Mouse (Mus musculus) cerebellum, adult 8-10 months (tissue): ENCODE data around the gene Il11ra2.
"Not testable (repeated sequence)": the region's sequence is repeated elsewhere in the genome, so short reads cannot be mapped to it uniquely, and the experiment has no call there.

Experiments used
- DNase-seq: peaks from one replicate; pipeline ENCODE4 v3.0.0; 2022

Il11ra2 gene

DNA sequence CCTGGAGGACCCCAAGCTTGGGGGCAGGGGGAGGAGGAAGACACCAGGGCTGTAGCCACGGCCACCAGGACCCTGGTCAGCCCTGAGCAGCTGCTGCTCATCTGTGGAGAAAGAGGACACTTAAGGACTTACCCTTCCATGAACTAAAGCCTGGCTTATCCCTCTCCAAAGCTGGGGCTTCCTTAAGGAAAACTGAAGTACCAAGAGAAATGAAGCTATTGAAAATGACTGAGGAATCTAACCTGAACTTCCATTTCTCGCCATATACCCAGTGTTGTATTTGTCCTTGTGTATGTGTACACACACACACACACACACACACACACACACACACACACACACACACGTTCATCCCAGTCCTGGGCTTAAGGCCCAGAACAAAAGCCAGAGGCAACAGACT lies at the start of gene Il11ra2:
Gene Il11ra2, minus strand, starts transcription at position 101 of the 400 bp plus-strand sequence.
- not testable (repeated sequence) for DNase-seq

DNA sequence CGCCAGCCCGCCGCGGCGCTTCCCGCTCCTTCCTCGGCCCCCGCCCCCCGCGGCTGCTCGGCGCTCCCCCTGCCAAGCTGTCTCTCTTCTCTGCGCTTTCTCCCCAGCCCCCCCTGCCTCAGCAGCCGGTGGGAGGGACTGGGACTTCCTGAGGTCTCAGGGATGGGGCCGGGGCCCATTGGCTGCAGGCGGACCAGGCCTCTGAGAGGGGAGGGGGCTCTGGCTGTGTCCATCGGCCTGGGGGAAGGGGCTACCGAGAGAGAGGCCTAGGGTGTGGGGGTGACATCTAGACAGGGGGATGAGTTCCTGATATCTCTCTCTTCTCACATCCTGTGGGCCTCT lies 20.5 kb upstream of the Il11ra2 start:
- DNase-seq = not testable (repeated sequence)

DNA sequence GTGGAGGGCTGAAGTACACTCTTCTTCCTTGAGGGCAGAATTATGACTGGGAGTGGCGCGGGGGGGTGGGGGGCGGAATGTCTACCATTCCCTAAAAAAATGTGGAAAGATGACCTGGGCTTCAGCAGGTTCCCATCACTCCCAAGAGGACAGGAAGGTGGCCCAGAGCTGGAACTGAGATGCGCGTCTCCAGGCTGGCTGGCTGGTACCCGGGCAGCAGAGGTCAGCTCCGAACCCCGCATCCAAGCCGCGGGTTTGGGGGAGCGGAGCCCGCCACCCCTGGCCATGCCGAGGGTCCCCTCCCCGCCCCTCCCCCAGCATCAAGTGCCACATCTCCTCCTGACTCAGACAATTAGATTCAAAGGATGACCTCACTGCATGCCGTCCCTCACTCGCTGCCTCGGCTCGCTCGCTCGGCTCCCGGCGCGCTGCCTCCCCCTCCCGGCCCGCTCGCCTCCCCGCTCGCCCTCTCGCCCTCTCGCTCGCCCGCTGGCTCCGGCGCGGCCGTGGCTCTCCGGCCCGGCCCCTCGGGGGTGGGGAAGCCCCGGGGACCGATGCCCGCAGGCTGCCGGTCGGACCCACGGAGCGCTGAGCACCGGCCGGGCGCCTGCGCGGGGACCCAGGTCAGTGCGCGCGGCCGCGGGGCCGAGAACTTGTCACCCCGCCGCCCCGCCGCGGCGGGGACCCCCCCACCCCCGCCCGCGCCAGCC lies 19.9 kb upstream of the Il11ra2 start:
- not testable (repeated sequence) for DNase-seq

DNA sequence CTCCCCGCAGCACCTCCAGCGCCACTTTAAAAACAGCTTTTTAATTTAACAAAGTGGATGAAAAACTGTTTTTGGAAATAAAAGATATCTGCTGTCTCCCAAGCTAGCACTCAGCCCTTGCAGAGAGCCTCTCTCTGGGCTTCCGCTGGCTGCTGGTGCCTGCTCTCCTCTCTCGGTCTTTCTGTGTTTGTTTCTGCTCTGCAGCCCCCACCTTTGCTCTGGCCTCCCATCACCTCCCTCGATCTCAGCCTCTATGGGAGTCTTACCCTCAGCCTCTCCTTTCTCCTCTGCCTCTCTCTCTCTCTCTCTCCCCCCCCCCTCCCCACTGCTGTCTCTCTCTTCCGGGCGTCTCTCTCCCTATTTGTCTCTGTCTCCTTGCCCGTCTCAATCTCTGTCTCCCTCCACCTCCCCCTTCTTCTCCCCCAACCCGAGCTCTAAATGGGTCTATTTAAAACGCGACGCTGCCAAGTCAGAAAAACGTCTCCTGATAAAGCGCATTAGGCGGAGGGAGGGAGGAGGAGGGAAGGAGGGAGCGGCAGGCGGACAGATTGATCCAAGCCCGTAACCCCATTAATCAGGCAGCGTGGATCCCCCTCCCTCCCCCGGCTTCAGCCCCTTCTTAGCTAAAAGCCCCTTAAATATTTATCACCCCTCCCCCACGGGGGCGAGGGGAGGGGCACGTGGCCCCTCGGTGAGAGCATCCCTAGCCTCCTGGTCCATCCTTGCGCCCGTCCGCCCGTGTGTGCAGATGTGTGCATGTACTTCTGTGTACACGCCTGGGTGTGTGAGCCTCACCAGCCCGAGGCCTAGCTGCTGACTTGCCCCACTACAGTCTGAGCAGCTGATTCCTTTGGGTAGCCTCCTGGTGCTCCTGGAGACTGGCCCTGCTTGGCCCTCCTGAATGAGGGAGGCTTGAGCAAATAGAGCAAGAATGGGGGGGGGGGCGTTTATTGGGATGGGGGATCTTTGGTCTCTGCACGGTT lies 19.0 kb upstream of the Il11ra2 start:
- DNase-seq = not testable (repeated sequence)

DNA sequence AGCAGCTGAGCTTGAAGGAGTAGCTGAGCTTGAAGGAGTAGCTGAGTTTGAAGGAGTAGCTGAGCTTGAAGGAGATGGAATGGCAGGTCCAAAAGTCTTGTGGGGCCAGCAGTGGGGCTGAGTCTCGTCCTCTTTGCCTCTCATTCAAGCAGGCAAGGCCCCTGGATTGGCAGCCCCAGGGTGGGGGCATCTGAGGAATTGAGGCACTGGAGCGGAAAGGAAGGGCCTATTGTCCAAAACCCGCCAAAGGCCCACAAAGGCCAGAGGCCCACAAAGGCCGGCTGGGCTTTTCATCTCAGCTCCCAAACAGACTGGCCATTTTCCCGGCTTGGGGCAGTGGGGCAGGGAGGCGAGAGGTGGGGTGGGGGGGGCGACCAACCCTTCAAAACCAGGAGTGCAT lies 17.7 kb upstream of the Il11ra2 start:
- DNase-seq = not testable (repeated sequence)

DNA sequence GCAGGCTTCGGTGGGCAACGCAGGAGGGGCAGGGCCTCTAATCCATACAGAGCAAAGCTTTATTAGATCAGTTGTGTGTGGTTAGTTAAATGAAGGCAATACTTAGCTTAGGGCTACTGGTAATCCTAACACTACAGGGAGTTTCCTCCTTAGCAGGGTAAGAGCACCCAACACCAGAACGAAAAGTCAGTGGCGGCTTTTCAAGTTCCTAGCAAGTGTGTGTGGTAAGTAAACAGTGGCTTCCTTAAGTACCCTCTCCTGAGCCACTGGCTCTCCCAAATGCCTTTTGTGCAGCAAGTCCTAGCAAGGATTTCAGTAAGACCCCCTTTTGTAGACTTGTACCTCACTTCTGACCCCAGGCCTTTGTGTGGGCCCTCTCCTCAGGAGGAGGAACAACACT lies 13.7 kb upstream of the Il11ra2 start:
- not testable (repeated sequence) for DNase-seq

DNA sequence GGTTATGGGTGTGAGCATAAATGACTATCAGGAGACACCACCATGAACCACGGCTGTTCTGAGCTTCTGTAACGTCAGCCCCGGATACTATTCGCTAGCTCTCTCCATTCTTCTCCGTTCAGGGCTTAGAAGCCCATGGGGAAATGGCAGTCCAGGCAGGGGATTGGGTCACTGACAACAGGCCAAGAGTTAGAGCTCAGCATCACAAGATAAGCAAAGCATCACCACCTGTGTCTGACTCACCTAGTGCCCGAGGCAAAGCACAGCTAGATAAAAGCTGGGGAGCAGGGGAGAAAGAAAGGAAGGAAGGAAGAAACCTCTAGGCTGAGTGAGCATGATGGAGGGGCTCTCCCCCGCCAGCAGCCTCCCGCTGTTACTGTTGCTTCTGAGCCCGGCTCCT lies 6.7 kb downstream of the Il11ra2 start, which contains the start of gene Ccl27b:
Gene Ccl27b, plus strand, starts transcription at position 301 of the 400 bp plus-strand sequence.
- not testable (repeated sequence) for DNase-seq

DNA sequence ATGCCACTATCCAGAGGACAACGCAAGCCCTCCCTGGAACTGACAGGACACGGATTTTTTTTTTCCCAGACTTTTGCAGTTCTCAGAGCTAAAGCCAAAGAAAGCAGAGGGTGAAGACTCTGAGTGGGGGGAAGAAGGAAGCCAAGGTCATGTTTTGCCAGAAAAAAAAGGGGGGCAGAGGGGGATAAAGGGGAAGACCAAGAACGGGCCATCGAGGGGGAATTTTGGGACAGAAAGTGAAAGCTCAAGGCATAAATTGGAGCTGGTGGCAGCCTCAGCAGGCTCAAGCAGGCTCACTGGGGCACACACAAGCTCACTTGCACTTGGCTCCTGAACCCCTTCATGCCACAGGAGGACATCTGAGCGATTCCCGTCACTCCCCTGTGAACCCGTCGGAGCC lies 32.3 kb downstream of the Il11ra2 start, which contains the start of gene Gm2564:
Gene Gm2564, plus strand, starts transcription at position 301 of the 400 bp plus-strand sequence.
- DNase-seq = not testable (repeated sequence)

DNA sequence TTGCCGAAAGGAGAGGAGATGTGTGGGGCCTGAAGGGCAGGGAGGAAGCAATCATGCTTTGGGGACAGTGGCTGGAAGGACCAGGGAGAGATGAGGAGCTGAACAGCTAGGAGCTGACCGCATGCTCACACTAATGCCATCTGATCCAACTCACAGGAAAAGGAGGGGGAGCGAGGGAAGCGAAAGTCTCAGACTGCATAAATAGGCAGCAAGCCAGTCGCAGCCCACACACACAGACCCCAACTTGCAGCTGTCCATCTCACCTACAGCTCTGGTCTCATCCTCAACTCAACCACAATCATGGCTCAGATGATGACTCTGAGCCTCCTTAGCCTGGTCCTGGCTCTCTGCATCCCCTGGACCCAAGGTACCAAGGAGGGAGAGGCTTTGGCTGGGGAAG lies 49.8 kb downstream of the Il11ra2 start, which contains the start of gene Gm10591:
Gene Gm10591, plus strand, starts transcription at position 301 of the 400 bp plus-strand sequence.
- DNase-seq = not testable (repeated sequence)
